Mouse (Mus musculus): ENCODE data around the gene Map2k7. TPM values are rescaled to one million over a fixed set of nuclear protein-coding genes. Genes with fewer than 3 reads are reported as not detected.

The Map2k7 gene
- polyA plus RNA-seq, 1 experiment, result 62.1 TPM

- H3K36me3 ChIP-seq (ENCODE audit: control insufficient read depth, insufficient read depth, low read length, poor library complexity, severe bottlenecking), result no peaks in the 10 kb centered on the region
- H3K9ac ChIP-seq (ENCODE audit: low read depth, poor library complexity, severe bottlenecking), result no peak overlapping the region
- H3K27me3 ChIP-seq (ENCODE audit: control insufficient read depth, insufficient read depth, low read length, poor library complexity, severe bottlenecking), result no peaks in the 10 kb centered on the region; the same call in 1 of the 2 replicates
- H3K4me1 ChIP-seq (ENCODE audit: control insufficient read depth, insufficient read depth, low read length), result peaks cover 4% of the 10 kb centered on the region
- H3K27ac ChIP-seq (ENCODE audit: insufficient read depth, low read length), result no peak overlapping the region
- peak overlapping the region; percentile 23 for H3K4me3 ChIP-seq (ENCODE audit: low read depth, low read length)
- H3K9me3 ChIP-seq (replicated peaks; ENCODE audit: control insufficient read depth, insufficient read depth, low read length, poor library complexity, severe bottlenecking), result no peaks in the 10 kb centered on the region
- TF ChIP-seq CTCF (IDR thresholded peaks at IDR 0.05; ENCODE audit: low read depth, low read length) (no peak), EP300 (IDR thresholded peaks at IDR 0.05; ENCODE audit: insufficient read depth, low read depth, low read length) (no peak)
Observed at GRCm38 (mm10) chr8:4212809-4213209, 25.7 kb upstream of the Map2k7 start.

GRCm38 (mm10) chr8:4213210-4214005 is 25.1 kb upstream of the Map2k7 start:
- Histone ChIP-seq H3K27me3 (ENCODE audit: control insufficient read depth, insufficient read depth, low read length, poor library complexity, severe bottlenecking) (no peaks in the 10 kb centered on the region; the same call in 1 of the 2 replicates), H3K27ac (ENCODE audit: insufficient read depth, low read length) (no peak overlapping the region)
- TF ChIP-seq EP300 (IDR thresholded peaks at IDR 0.05; ENCODE audit: insufficient read depth, low read depth, low read length), result no peak
- no peak for TF ChIP-seq POLR2A (IDR thresholded peaks at IDR 0.05; ENCODE audit: insufficient read depth, low read length)
- TF ChIP-seq CTCF (IDR thresholded peaks at IDR 0.05; ENCODE audit: low read depth, low read length), result no peak

GRCm38 (mm10) chr8:4214006-4214980 is 24.2 kb upstream of the Map2k7 start:
- Histone ChIP-seq H3K9ac (ENCODE audit: low read depth, poor library complexity, severe bottlenecking) (0 out of 2 replicates have a peak overlapping the region, but pooled peaks have one; percentile 7), H3K9me3 (replicated peaks; ENCODE audit: control insufficient read depth, insufficient read depth, low read length, poor library complexity, severe bottlenecking) (no peaks in the 10 kb centered on the region), H3K27me3 (ENCODE audit: control insufficient read depth, insufficient read depth, low read length, poor library complexity, severe bottlenecking) (no peaks in the 10 kb centered on the region; the same call in 1 of the 2 replicates), H3K4me3 (ENCODE audit: low read depth, low read length) (peak overlapping the region; percentile 26), H3K27ac (ENCODE audit: insufficient read depth, low read length) (no peak overlapping the region), H3K4me1 (ENCODE audit: control insufficient read depth, insufficient read depth, low read length) (peaks cover 4% of the 10 kb centered on the region), H3K36me3 (ENCODE audit: control insufficient read depth, insufficient read depth, low read length, poor library complexity, severe bottlenecking) (no peaks in the 10 kb centered on the region)
- no peak for TF ChIP-seq POLR2A (IDR thresholded peaks at IDR 0.05; ENCODE audit: insufficient read depth, low read length)
- TF ChIP-seq CTCF (IDR thresholded peaks at IDR 0.05; ENCODE audit: low read depth, low read length), result no peak
- TF ChIP-seq EP300 (IDR thresholded peaks at IDR 0.05; ENCODE audit: insufficient read depth, low read depth, low read length), result no peak

More at GRCm38 (mm10) chr8:4213210-4214005, 25.1 kb upstream of the Map2k7 start:
- Histone ChIP-seq H3K4me1 (ENCODE audit: control insufficient read depth, insufficient read depth, low read length) (peaks cover 4% of the 10 kb centered on the region), H3K4me3 (ENCODE audit: low read depth, low read length) (peak overlapping the region; percentile 26), H3K9me3 (replicated peaks; ENCODE audit: control insufficient read depth, insufficient read depth, low read length, poor library complexity, severe bottlenecking) (no peaks in the 10 kb centered on the region), H3K36me3 (ENCODE audit: control insufficient read depth, insufficient read depth, low read length, poor library complexity, severe bottlenecking) (no peaks in the 10 kb centered on the region), H3K9ac (ENCODE audit: low read depth, poor library complexity, severe bottlenecking) (0 out of 2 replicates have a peak overlapping the region, but pooled peaks have one; percentile 7)

- Histone ChIP-seq H3K4me1 (ENCODE audit: control insufficient read depth, insufficient read depth, low read length) (peaks cover 4% of the 10 kb centered on the region), H3K27ac (ENCODE audit: insufficient read depth, low read length) (no peak overlapping the region), H3K4me3 (ENCODE audit: low read depth, low read length) (peak overlapping the region; percentile 66), H3K9me3 (replicated peaks; ENCODE audit: control insufficient read depth, insufficient read depth, low read length, poor library complexity, severe bottlenecking) (no peaks in the 10 kb centered on the region), H3K36me3 (ENCODE audit: control insufficient read depth, insufficient read depth, low read length, poor library complexity, severe bottlenecking) (no peaks in the 10 kb centered on the region), H3K27me3 (ENCODE audit: control insufficient read depth, insufficient read depth, low read length, poor library complexity, severe bottlenecking) (no peaks in the 10 kb centered on the region; the same call in 1 of the 2 replicates), H3K9ac (ENCODE audit: low read depth, poor library complexity, severe bottlenecking) (peak overlapping the region; percentile 65)
- TF ChIP-seq CTCF (IDR thresholded peaks at IDR 0.05; ENCODE audit: low read depth, low read length) (no peak), POLR2A (IDR thresholded peaks at IDR 0.05; ENCODE audit: insufficient read depth, low read length) (no peak), EP300 (IDR thresholded peaks at IDR 0.05; ENCODE audit: insufficient read depth, low read depth, low read length) (no peak)
Observed at GRCm38 (mm10) chr8:4216296-4216695, 22.2 kb upstream of the Map2k7 start.

GRCm38 (mm10) chr8:4216791-4217621 is 21.5 kb upstream of the Map2k7 start, which contains the start of gene Prr36:
TSS of gene Prr36 (minus strand) at chr8:4217459.
- peak within 1 kb of the TSS; percentile 65 for H3K9ac ChIP-seq (ENCODE audit: low read depth, poor library complexity, severe bottlenecking)
- no peaks in the 10 kb centered on the region; the same call in 1 of the 2 replicates for H3K27me3 ChIP-seq (ENCODE audit: control insufficient read depth, insufficient read depth, low read length, poor library complexity, severe bottlenecking)

More at GRCm38 (mm10) chr8:4216791-4217621, 21.5 kb upstream of the Map2k7 start, which contains the start of gene Prr36:
- TF ChIP-seq POLR2A (IDR thresholded peaks at IDR 0.05; ENCODE audit: insufficient read depth, low read length) (no peak), EP300 (IDR thresholded peaks at IDR 0.05; ENCODE audit: insufficient read depth, low read depth, low read length) (no peak), CTCF (IDR thresholded peaks at IDR 0.05; ENCODE audit: low read depth, low read length) (no peak)
- H3K4me1 ChIP-seq (ENCODE audit: control insufficient read depth, insufficient read depth, low read length), result peaks cover 4% of the 10 kb centered on the region
- no peaks in the 10 kb centered on the region for H3K9me3 ChIP-seq (replicated peaks; ENCODE audit: control insufficient read depth, insufficient read depth, low read length, poor library complexity, severe bottlenecking)
- no peak within 1 kb of the TSS for H3K27ac ChIP-seq (ENCODE audit: insufficient read depth, low read length)
- H3K4me3 ChIP-seq (ENCODE audit: low read depth, low read length), result peak within 1 kb of the TSS; percentile 66
- no peaks in the 10 kb centered on the region for H3K36me3 ChIP-seq (ENCODE audit: control insufficient read depth, insufficient read depth, low read length, poor library complexity, severe bottlenecking)

Measured in ES-Bruce4 (cell line).